Mouse (Mus musculus) spleen, adult 12 weeks (tissue): ENCODE data around the gene Sh3rf1.

Experiments used
- DNase-seq: peaks from one replicate; pipeline ENCODE4 v3.0.0; 2022; ENCODE audit warnings: low spot score

Gene Sh3rf1

GRCm38 (mm10) chr8:61286795-61287385 lies 63.2 kb downstream of the Sh3rf1 start:
- no peak for DNase-seq

- no peak for DNase-seq
Measured at GRCm38 (mm10) chr8:61288006-61288566, 64.4 kb downstream of the Sh3rf1 start.

- DNase-seq: no peak
Measured at GRCm38 (mm10) chr8:61288676-61289075, 65.0 kb downstream of the Sh3rf1 start.

GRCm38 (mm10) chr8:61295040-61295439 lies 71.4 kb downstream of the Sh3rf1 start:
- DNase-seq: no peak

- no peak for DNase-seq
Measured at GRCm38 (mm10) chr8:61295441-61295840, 71.8 kb downstream of the Sh3rf1 start.

GRCm38 (mm10) chr8:61298828-61299227 lies 75.2 kb downstream of the Sh3rf1 start:
- DNase-seq: no peak

GRCm38 (mm10) chr8:61301298-61302028 lies 77.8 kb downstream of the Sh3rf1 start:
- no peak for DNase-seq

GRCm38 (mm10) chr8:61302029-61302368 lies 78.3 kb downstream of the Sh3rf1 start:
- no peak for DNase-seq

- DNase-seq: no peak
Measured at GRCm38 (mm10) chr8:61305451-61306070, 81.9 kb downstream of the Sh3rf1 start.

- DNase-seq: no peak
Measured at GRCm38 (mm10) chr8:61306501-61307112, 82.9 kb downstream of the Sh3rf1 start.

- no peak for DNase-seq
Measured at GRCm38 (mm10) chr8:61308896-61309295, 85.2 kb downstream of the Sh3rf1 start.

- no peak for DNase-seq
Measured at GRCm38 (mm10) chr8:61309530-61310402, 86.1 kb downstream of the Sh3rf1 start.

GRCm38 (mm10) chr8:61310403-61310871 lies 86.8 kb downstream of the Sh3rf1 start:
- DNase-seq: no peak

- no peak for DNase-seq
Measured at GRCm38 (mm10) chr8:61313016-61313415, 89.3 kb downstream of the Sh3rf1 start.

GRCm38 (mm10) chr8:61316012-61316767 lies 92.5 kb downstream of the Sh3rf1 start:
- DNase-seq: no peak

GRCm38 (mm10) chr8:61316813-61317534 lies 93.3 kb downstream of the Sh3rf1 start:
- no peak for DNase-seq

GRCm38 (mm10) chr8:61317535-61318136 lies 94.0 kb downstream of the Sh3rf1 start:
- no peak for DNase-seq

- no peak for DNase-seq
Measured at GRCm38 (mm10) chr8:61321216-61321615, 97.5 kb downstream of the Sh3rf1 start.

GRCm38 (mm10) chr8:61321780-61322179 lies 98.1 kb downstream of the Sh3rf1 start:
- DNase-seq: no peak

GRCm38 (mm10) chr8:61322462-61322861 lies 98.8 kb downstream of the Sh3rf1 start:
- no peak for DNase-seq
